Mouse (Mus musculus): ENCODE measurements around the gene B230307C23Rik. TPM values are rescaled to one million over a fixed set of nuclear protein-coding genes. Genes with fewer than 3 reads are reported as not detected.
"Not testable (repeated sequence)": the region's sequence is repeated elsewhere in the genome, so short reads cannot be mapped to it uniquely, and the experiment has no call there.

The B230307C23Rik gene
- polyA plus RNA-seq, 1 experiment: 13.8 TPM

DNA sequence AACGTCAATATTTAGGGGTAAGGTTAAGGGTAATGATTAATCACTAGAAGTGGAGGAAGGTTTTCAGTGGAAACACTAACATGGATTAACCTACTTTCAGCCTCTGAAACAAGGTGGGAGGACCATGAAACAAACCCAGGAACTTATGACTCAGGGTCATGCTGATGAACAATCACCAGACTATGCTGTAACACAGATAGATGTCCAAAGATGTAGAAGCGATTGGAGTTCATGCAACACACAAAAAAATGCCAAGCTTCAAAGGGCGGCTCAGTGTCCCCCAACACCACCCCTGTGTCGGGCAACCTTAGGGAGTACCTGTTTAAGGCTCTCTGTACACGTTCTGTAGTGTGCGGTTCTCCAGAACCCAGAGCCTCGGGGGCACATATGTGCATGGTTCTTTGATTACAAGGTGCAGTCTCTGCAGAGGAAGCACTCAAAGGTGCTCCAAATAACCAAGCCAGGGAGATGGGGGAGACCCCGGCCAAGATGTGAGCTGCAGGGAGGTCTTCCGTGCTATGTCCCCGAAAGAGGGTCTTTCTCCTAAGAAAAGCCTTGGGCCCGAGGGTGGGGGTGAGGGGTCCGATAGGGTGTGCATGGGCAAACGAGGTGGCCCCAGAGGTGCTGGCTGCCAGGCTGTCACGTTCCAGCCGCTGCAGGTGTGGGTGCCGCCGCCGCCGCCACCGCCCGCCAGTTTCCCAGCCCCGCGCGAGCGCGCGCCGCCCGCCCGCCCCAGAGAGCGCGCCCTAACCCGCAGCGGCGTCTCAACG lies 35.5 kb upstream of the B230307C23Rik start:
- peaks cover 8% of the 10 kb centered on the region for H3K4me1 ChIP-seq (ENCODE audit: control insufficient read depth, insufficient read depth, low read length)
- H3K27ac ChIP-seq (ENCODE audit: insufficient read depth, low read length): peak overlapping the region; percentile 77
- H3K4me3 ChIP-seq (ENCODE audit: insufficient read depth, low read length): peak overlapping the region; percentile 60
- TF ChIP-seq POLR2A (IDR thresholded peaks at IDR 0.05; ENCODE audit: low read depth, low read length): peak; percentile 62
- no peak for TF ChIP-seq CTCF (IDR thresholded peaks at IDR 0.05; ENCODE audit: borderline replicate concordance, insufficient read depth, low read length)

- Histone ChIP-seq H3K4me1 (ENCODE audit: control insufficient read depth, insufficient read depth, low read length) (peaks cover 8% of the 10 kb centered on the region), H3K27ac (ENCODE audit: insufficient read depth, low read length) (peak within 1 kb of the TSS; percentile 90), H3K4me3 (ENCODE audit: insufficient read depth, low read length) (peak within 1 kb of the TSS; percentile 60)
- TF ChIP-seq CTCF (IDR thresholded peaks at IDR 0.05; ENCODE audit: borderline replicate concordance, insufficient read depth, low read length): no peak
- peak; percentile 93 for TF ChIP-seq POLR2A (IDR thresholded peaks at IDR 0.05; ENCODE audit: low read depth, low read length)
These were observed 34.8 kb upstream of the B230307C23Rik start, which contains the start of the genes C2cd2 and Zbtb21 for GRCm38 (mm10) chr16:97962151-97962948. C2cd2 (minus strand) TSS chr16:97962598. Zbtb21 (minus strand) TSS chr16:97962622.

DNA sequence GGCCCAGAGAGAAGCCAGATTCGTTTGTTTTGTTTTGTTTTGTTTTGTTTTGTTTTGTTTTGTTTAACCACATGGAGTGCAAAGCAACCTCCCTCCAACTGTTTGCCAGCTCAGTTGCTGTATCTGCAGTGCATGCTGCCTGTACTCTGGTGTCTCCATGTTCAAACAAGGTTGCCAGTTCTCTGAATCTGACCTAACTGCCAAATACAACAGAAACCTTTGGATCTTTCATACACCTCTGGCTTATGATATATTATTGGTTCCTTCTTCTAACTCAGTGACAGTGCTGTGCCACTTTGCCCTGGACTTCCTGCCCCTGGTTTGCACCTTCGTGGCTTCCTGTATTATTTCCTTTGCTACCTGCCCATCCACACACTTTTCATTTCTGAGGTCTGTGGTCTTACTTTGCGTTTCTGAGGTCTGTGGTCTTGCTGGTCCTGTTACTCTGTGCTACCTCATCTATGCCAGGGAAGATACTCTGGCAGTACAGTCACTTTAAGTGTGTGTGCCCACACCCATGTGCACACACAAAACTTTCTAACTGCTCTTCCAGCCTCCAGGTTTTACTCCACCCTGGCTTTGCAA lies 33.1 kb upstream of the B230307C23Rik start:
- Histone ChIP-seq H3K27ac (ENCODE audit: insufficient read depth, low read length) (no peak overlapping the region), H3K4me1 (ENCODE audit: control insufficient read depth, insufficient read depth, low read length) (peaks cover 2% of the 10 kb centered on the region; the same call in 1 of the 2 replicates), H3K4me3 (ENCODE audit: insufficient read depth, low read length) (no peak overlapping the region)
- TF ChIP-seq POLR2A (IDR thresholded peaks at IDR 0.05; ENCODE audit: low read depth, low read length) (no peak), CTCF (IDR thresholded peaks at IDR 0.05; ENCODE audit: borderline replicate concordance, insufficient read depth, low read length) (no peak)

GRCm38 (mm10) chr16:97977277-97977676 lies 19.8 kb upstream of the B230307C23Rik start:
- TF ChIP-seq CTCF (IDR thresholded peaks at IDR 0.05; ENCODE audit: borderline replicate concordance, insufficient read depth, low read length) (no peak), POLR2A (IDR thresholded peaks at IDR 0.05; ENCODE audit: low read depth, low read length) (no peak)

GRCm38 (mm10) chr16:97977722-97978121 lies 19.4 kb upstream of the B230307C23Rik start:
- TF ChIP-seq POLR2A (IDR thresholded peaks at IDR 0.05; ENCODE audit: low read depth, low read length) (no peak), CTCF (IDR thresholded peaks at IDR 0.05; ENCODE audit: borderline replicate concordance, insufficient read depth, low read length) (no peak)
- H3K4me1 ChIP-seq (ENCODE audit: control insufficient read depth, insufficient read depth, low read length): no peaks in the 10 kb centered on the region
- no peak overlapping the region for H3K27ac ChIP-seq (ENCODE audit: insufficient read depth, low read length)
- H3K4me3 ChIP-seq (ENCODE audit: insufficient read depth, low read length): no peak overlapping the region

More at GRCm38 (mm10) chr16:97977277-97977676, 19.8 kb upstream of the B230307C23Rik start:
- Histone ChIP-seq H3K4me3 (ENCODE audit: insufficient read depth, low read length) (no peak overlapping the region), H3K27ac (ENCODE audit: insufficient read depth, low read length) (no peak overlapping the region), H3K4me1 (ENCODE audit: control insufficient read depth, insufficient read depth, low read length) (no peaks in the 10 kb centered on the region)

DNA sequence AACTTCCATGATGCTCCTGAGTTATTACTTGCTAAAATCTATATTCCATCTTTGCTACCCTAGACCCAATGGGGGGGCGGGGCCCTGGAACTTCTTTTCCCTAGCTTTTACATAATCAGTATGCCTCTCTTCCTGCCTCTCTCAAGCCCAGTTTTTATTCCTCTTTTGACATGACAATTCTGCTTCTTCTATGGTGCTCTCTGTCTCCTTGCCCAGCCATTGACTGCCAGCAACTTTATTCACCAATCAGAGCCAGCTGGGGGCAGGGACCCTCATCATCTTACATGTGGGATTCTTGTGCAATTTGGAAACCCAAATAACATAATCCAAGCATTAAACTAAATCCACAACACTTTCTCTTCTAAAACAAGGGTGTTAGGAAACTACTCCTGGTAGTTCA lies 15.8 kb upstream of the B230307C23Rik start:
- no peaks in the 10 kb centered on the region for H3K4me1 ChIP-seq (ENCODE audit: control insufficient read depth, insufficient read depth, low read length)
- no peak overlapping the region for H3K27ac ChIP-seq (ENCODE audit: insufficient read depth, low read length)
- H3K4me3 ChIP-seq (ENCODE audit: insufficient read depth, low read length): no peak overlapping the region
- TF ChIP-seq CTCF (IDR thresholded peaks at IDR 0.05; ENCODE audit: borderline replicate concordance, insufficient read depth, low read length): no peak
- TF ChIP-seq POLR2A (IDR thresholded peaks at IDR 0.05; ENCODE audit: low read depth, low read length): no peak

- Histone ChIP-seq H3K4me3 (ENCODE audit: insufficient read depth, low read length) (no peak overlapping the region), H3K27ac (ENCODE audit: insufficient read depth, low read length) (no peak overlapping the region), H3K4me1 (ENCODE audit: control insufficient read depth, insufficient read depth, low read length) (no peaks in the 10 kb centered on the region)
- TF ChIP-seq CTCF (IDR thresholded peaks at IDR 0.05; ENCODE audit: borderline replicate concordance, insufficient read depth, low read length) (no peak), POLR2A (IDR thresholded peaks at IDR 0.05; ENCODE audit: low read depth, low read length) (no peak)
These were observed 12.5 kb upstream of the B230307C23Rik start for GRCm38 (mm10) chr16:97984589-97984988.

DNA sequence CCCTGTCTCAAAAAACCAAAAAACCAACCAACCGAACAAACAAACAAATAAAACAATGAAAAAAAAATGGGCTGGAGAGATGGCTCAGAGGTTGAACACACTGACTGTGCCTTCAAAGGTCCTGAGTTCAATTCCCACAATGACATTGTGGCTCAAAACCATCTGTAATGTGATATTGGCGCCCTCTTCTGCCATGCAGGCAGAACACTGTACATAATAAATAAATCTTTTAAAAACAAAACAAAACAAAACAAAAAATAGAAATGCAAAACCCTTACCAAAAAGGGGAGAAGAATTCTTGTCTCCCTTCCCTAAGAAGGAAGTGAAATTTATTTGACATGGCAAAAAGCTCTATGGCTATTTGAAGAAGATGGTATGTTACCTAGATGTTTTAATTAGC lies 5.6 kb upstream of the B230307C23Rik start:
- Histone ChIP-seq H3K27ac (ENCODE audit: insufficient read depth, low read length) (no peak overlapping the region), H3K4me3 (ENCODE audit: insufficient read depth, low read length) (no peak overlapping the region), H3K4me1 (ENCODE audit: control insufficient read depth, insufficient read depth, low read length) (0 out of 2 replicates have a peak, but pooled peaks cover 2% of the 10 kb centered on the region)
- TF ChIP-seq CTCF (IDR thresholded peaks at IDR 0.05; ENCODE audit: borderline replicate concordance, insufficient read depth, low read length): no peak
- no peak for TF ChIP-seq POLR2A (IDR thresholded peaks at IDR 0.05; ENCODE audit: low read depth, low read length)

GRCm38 (mm10) chr16:97992477-97992876 lies 4.6 kb upstream of the B230307C23Rik start:
- not testable (repeated sequence) for H3K27ac ChIP-seq (ENCODE audit: insufficient read depth, low read length); H3K4me1 ChIP-seq (ENCODE audit: control insufficient read depth, insufficient read depth, low read length); H3K4me3 ChIP-seq (ENCODE audit: insufficient read depth, low read length)

All from embryonic fibroblast, embryonic 13.5 days (primary cell).